Mouse (Mus musculus): Measurements from ENCODE around the gene Tnni1. TPM values are rescaled to one million over a fixed set of nuclear protein-coding genes. Genes with fewer than 3 reads are reported as not detected.
A peak's percentile ranks its signal among the peaks of the same experiment; 100 is the strongest.

The Tnni1 gene
- polyA plus RNA-seq, 1 experiment from 2014 or later = 4,265 TPM

DNA sequence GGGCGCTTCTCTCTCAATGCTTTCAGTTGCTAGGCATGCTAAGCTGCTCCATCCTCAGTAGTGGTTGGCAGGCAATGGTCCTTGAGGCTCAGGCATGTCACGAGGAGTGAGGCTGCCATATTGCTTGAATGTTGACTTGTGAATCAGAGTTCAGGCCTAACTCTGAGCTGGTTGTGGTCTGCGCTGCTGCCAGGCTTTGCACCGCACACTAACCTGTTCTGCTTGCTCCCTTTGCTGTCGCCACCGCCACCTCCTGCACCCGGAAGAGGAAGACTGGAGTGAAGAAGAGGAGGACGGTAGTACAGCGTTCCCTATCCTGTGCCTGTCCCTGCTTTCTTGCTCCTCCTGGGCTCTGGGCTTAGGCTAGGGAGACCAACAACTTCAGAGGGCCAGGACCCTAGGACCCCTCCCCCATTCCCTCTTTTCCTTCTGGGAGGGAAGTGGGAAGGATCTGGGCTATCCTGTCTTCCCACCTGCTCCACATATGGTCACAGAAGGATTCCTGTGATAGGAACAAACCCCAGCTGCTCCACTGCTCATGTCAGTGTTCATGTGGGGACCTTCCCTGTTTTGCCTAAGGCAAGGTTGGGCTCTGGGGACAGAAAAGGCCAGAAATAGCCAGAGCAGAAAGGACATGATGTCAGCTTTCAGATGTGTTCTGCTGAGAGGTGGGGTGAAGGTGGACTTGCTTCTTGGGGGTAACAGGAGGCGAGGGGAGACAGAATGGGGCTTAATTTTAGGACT is 64.5 kb downstream of the Tnni1 start:
- Histone ChIP-seq H3K4me1 (ENCODE audit: control insufficient read depth, insufficient read depth, low read length) (peaks cover 63% of the 10 kb centered on the region), H3K4me3 (ENCODE audit: low read length) (peak overlapping the region; percentile 1), H3K9me3 (replicated peaks; ENCODE audit: control insufficient read depth, low read length) (no peaks in the 10 kb centered on the region), H3K27me3 (ENCODE audit: control insufficient read depth, insufficient read depth, low read length) (no peaks in the 10 kb centered on the region), H3K36me3 (ENCODE audit: control insufficient read depth, insufficient read depth) (peaks cover 22% of the 10 kb centered on the region), H3K9ac (ENCODE audit: low read length) (peak overlapping the region; percentile 0), H3K4me2 (ENCODE audit: low read depth, low read length) (peak overlapping the region; percentile 63), H3K27ac (ENCODE audit: low read length) (peak overlapping the region; percentile 71)
- no peak for ATAC-seq (replicated peaks; ENCODE audit: extremely low read depth, insufficient read depth, low FRiP score)
- 71% methylated on average over 10 of the region's 10 CpGs for WGBS

DNA sequence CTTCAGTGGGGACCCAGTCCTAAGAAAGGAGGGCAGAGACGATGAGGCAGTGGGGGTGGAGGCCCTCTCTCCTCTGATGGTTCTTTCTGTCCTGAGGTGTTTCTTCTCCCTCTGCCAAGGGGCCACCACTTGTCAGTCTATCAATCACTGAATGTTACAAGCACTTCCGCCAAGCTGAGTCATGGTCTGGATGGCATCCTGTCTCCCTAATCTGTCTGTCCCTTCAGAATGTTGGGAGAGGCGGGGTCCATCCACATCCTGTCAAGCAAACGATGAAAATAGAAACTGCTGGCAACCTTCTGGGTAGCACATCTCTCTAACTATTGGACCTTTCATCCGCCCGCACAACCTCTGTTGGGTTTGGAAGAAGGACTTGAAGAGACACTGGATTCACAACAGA is 65.2 kb downstream of the Tnni1 start:
- peaks cover 30% of the 10 kb centered on the region for H3K36me3 ChIP-seq (ENCODE audit: control insufficient read depth, insufficient read depth)
- H3K27ac ChIP-seq (ENCODE audit: low read length) = peak overlapping the region; percentile 71
- H3K4me2 ChIP-seq (ENCODE audit: low read depth, low read length) = peak overlapping the region; percentile 63
- peaks cover 68% of the 10 kb centered on the region for H3K4me1 ChIP-seq (ENCODE audit: control insufficient read depth, insufficient read depth, low read length)
- no peaks in the 10 kb centered on the region for H3K9me3 ChIP-seq (replicated peaks; ENCODE audit: control insufficient read depth, low read length)
- H3K4me3 ChIP-seq (ENCODE audit: low read length) = no peak overlapping the region
- 22% methylated on average over 6 of the region's 6 CpGs for WGBS
- 0 out of 2 replicates have a peak, but pooled peaks have one; percentile 15 for ATAC-seq (replicated peaks; ENCODE audit: extremely low read depth, insufficient read depth, low FRiP score)
- no peaks in the 10 kb centered on the region for H3K27me3 ChIP-seq (ENCODE audit: control insufficient read depth, insufficient read depth, low read length)
- peak overlapping the region; percentile 0; the same call in 1 of the 2 replicates for H3K9ac ChIP-seq (ENCODE audit: low read length)

DNA sequence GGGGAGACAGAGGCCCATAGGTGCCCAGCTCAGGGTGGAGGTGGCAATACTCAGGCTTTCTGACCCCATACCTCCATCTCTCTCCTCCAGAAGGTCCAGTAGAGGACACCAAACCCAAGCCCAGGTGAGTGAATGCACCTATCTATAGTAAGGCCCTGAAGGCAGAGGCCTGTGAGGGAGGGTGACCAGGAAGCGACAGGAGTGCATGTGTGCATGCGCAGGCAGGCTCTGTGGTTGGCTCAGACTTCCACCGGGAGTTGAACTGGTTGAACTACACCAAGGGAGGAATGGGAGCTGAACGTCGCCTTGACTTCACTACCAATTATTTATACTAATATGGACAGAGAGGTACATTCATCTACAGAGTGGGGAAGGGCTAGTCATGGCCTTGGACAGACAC is 67.4 kb downstream of the Tnni1 start:
- peak overlapping the region; percentile 55; the same call in 1 of the 2 replicates for H3K27ac ChIP-seq (ENCODE audit: low read length)
- WGBS = 74% methylated on average over 5 of the region's 5 CpGs
- H3K36me3 ChIP-seq (ENCODE audit: control insufficient read depth, insufficient read depth) = peaks cover 49% of the 10 kb centered on the region
- 0 out of 2 replicates have a peak overlapping the region, but pooled peaks have one; percentile 8 for H3K4me2 ChIP-seq (ENCODE audit: low read depth, low read length)
- no peak overlapping the region; the same call in 1 of the 2 replicates for H3K9ac ChIP-seq (ENCODE audit: low read length)
- H3K4me3 ChIP-seq (ENCODE audit: low read length) = no peak overlapping the region
- H3K9me3 ChIP-seq (replicated peaks; ENCODE audit: control insufficient read depth, low read length) = no peaks in the 10 kb centered on the region
- ATAC-seq (replicated peaks; ENCODE audit: extremely low read depth, insufficient read depth, low FRiP score) = no peak
- peaks cover 74% of the 10 kb centered on the region for H3K4me1 ChIP-seq (ENCODE audit: control insufficient read depth, insufficient read depth, low read length)
- H3K27me3 ChIP-seq (ENCODE audit: control insufficient read depth, insufficient read depth, low read length) = no peaks in the 10 kb centered on the region

DNA sequence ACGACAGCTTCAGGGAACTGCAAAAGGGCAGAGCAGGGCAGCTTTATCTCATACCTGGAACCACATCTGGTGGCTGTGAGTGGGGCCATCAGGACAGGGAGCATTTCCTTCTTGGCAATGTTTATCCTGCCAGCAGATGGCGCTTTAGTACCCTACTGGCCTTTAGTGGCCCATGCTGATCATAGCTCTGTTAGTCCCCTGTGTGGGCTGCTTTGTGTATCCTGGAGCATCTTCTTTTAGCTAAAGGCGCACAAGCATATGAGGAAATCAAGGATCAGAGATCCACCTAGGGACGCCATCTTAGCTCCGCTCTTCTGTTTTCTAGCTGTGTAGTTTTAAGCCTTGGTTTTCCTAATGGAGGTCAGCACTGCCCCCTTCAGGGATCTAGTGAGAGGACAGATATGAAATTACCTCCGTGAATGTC is 67.9 kb downstream of the Tnni1 start:
- Histone ChIP-seq H3K36me3 (ENCODE audit: control insufficient read depth, insufficient read depth) (peaks cover 53% of the 10 kb centered on the region), H3K27me3 (ENCODE audit: control insufficient read depth, insufficient read depth, low read length) (no peaks in the 10 kb centered on the region), H3K9ac (ENCODE audit: low read length) (no peak overlapping the region; the same call in 1 of the 2 replicates), H3K9me3 (replicated peaks; ENCODE audit: control insufficient read depth, low read length) (no peaks in the 10 kb centered on the region), H3K4me1 (ENCODE audit: control insufficient read depth, insufficient read depth, low read length) (peaks cover 79% of the 10 kb centered on the region), H3K4me2 (ENCODE audit: low read depth, low read length) (no peak overlapping the region), H3K27ac (ENCODE audit: low read length) (peak overlapping the region; percentile 36), H3K4me3 (ENCODE audit: low read length) (no peak overlapping the region)
- ATAC-seq (replicated peaks; ENCODE audit: extremely low read depth, insufficient read depth, low FRiP score) = no peak
- WGBS = 32% methylated on average over 6 of the region's 6 CpGs

DNA sequence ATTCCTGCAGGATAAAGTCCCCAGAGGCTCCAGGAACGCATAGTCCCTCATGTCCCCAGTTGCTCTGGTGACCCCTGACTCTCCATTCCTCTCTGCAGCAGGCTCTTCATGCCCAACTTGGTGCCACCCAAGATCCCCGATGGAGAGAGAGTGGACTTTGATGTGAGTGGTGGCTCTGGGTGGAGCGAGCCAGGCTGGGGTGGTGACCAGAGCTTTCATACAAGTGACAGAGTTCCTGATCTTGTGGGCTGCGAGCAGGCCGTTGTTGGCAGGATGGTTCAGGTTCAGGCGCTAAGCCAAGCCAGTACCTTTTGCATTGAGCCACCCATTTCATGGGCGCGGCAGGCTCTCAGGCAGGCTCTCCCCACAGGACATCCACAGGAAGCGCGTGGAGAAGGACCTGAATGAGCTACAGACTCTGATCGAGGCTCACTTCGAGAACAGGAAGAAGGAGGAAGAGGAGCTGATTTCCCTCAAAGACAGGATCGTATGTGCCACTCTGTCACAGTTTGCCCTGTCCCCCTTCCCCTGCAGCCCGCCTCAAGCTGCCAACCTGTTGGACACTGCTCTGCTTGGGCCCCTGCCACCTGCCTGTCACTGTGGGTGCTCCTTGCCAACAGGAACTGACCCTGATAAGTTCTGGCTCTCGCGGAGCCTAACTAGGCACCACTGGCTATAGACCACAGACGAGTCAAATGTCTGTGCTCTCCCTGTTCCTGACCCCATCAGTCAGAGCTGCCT is 68.5 kb downstream of the Tnni1 start:
- H3K9me3 ChIP-seq (replicated peaks; ENCODE audit: control insufficient read depth, low read length) = no peaks in the 10 kb centered on the region
- H3K4me2 ChIP-seq (ENCODE audit: low read depth, low read length) = no peak overlapping the region
- H3K36me3 ChIP-seq (ENCODE audit: control insufficient read depth, insufficient read depth) = peaks cover 53% of the 10 kb centered on the region
- no peak overlapping the region for H3K4me3 ChIP-seq (ENCODE audit: low read length)
- ATAC-seq (replicated peaks; ENCODE audit: extremely low read depth, insufficient read depth, low FRiP score) = 0 out of 2 replicates have a peak, but pooled peaks have one; percentile 8
- H3K4me1 ChIP-seq (ENCODE audit: control insufficient read depth, insufficient read depth, low read length) = peaks cover 80% of the 10 kb centered on the region
- H3K27ac ChIP-seq (ENCODE audit: low read length) = peak overlapping the region; percentile 36
- H3K27me3 ChIP-seq (ENCODE audit: control insufficient read depth, insufficient read depth, low read length) = no peaks in the 10 kb centered on the region
- no peak overlapping the region for H3K9ac ChIP-seq (ENCODE audit: low read length)
- WGBS = 56% methylated on average over 17 of the region's 17 CpGs

DNA sequence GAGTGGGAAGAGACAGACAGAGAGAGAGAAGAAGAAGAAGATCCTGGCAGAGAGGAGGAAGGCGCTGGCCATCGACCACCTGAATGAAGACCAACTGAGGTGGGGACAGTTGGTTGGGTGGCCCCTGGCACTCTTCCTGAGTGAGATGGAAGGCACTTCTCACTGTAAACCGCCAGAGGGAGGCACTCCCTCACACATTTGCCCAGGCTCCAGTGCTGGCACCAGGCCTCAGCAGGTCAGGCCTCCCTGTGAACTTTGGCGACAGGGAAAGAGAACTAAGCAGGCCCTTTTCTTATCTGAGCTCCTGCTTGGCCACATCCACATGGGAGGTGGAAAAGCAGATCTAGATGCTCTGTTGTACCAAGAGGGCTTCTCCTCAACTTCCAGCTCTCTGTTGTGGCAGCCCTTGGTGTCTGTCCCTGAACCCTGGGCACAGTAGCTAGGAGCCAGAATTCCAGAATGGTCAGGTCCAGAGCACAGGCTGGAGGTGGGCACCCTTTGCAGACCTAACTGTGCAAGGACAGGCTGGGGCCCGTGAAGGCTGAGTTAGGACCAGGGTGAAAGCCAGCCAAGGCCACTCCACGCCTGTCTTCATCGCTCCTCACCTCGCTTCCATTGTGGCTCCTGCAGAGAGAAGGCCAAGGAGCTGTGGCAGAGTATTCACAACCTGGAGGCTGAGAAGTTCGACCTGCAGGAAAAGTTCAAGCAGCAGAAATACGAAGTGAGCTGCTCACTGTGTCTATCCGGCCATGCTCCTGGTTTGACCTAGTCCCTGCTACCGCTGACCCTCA is 71.7 kb downstream of the Tnni1 start:
- Histone ChIP-seq H3K27me3 (ENCODE audit: control insufficient read depth, insufficient read depth, low read length) (no peaks in the 10 kb centered on the region), H3K9ac (ENCODE audit: low read length) (no peak overlapping the region), H3K4me2 (ENCODE audit: low read depth, low read length) (no peak overlapping the region), H3K9me3 (replicated peaks; ENCODE audit: control insufficient read depth, low read length) (no peaks in the 10 kb centered on the region), H3K27ac (ENCODE audit: low read length) (peak overlapping the region; percentile 48), H3K4me3 (ENCODE audit: low read length) (no peak overlapping the region), H3K36me3 (ENCODE audit: control insufficient read depth, insufficient read depth) (peaks cover 52% of the 10 kb centered on the region), H3K4me1 (ENCODE audit: control insufficient read depth, insufficient read depth, low read length) (peaks cover 61% of the 10 kb centered on the region)
- WGBS = 58% methylated on average over 12 of the region's 12 CpGs
- ATAC-seq (replicated peaks; ENCODE audit: extremely low read depth, insufficient read depth, low FRiP score) = no peak

DNA sequence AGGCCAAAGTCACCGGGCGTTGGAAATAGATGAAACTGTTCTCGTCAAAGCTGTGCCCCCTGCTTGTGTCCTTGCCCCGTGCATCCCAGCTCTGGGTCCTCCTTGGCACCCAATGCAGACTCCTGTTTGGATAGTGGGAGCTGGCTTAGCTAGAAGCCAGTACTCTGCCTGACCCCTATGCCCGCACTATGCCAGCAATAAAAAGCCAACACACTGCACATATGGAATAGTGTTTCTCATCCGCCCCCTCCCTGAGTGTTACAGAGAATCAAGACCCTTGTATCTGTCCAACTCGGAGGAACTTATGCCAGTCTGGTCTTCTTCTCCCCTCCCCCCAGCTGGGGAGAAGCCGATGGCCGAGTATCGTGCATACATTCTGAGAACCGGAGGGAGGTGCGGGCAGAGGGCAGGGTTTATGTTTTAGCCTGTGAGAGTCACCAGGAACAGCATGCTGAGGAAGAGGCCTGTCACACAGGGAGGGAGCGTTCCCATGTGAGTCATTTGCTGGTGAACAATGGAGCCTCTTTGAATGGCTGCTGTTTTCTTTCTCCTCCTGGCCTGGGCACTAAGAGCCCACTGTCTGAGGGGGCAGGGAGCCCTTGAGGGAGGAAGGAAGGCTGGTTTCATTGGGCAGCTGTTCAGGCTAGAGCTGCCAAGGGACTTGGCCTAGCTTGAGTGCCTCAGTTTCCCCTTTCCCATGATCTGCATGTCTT is 73.0 kb downstream of the Tnni1 start:
- Histone ChIP-seq H3K4me1 (ENCODE audit: control insufficient read depth, insufficient read depth, low read length) (peaks cover 49% of the 10 kb centered on the region), H3K4me2 (ENCODE audit: low read depth, low read length) (no peak overlapping the region), H3K4me3 (ENCODE audit: low read length) (no peak overlapping the region), H3K9ac (ENCODE audit: low read length) (no peak overlapping the region), H3K27me3 (ENCODE audit: control insufficient read depth, insufficient read depth, low read length) (no peaks in the 10 kb centered on the region), H3K27ac (ENCODE audit: low read length) (peak overlapping the region; percentile 48), H3K36me3 (ENCODE audit: control insufficient read depth, insufficient read depth) (peaks cover 45% of the 10 kb centered on the region), H3K9me3 (replicated peaks; ENCODE audit: control insufficient read depth, low read length) (no peaks in the 10 kb centered on the region)
- ATAC-seq (replicated peaks; ENCODE audit: extremely low read depth, insufficient read depth, low FRiP score) = no peak
- WGBS = 54% methylated on average over 13 of the region's 13 CpGs

DNA sequence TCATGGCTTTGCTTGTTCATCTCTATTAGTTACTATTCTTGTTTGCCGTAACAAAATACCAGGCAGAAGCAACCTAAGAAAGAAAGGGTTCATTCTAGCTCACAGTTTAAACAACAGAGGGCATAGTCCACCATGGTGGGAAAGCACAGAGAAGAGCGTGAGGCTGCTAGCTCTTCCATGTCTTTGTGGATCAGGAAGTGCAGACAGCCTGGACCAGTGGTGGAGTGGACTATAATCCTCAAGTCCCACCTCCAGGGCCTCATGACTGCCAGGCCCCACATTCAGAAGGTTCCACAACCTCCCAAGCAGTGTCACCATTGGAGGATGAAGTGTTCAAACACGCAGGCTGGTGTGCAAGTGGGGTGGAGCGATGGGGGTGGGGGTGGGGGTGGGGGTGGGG is 74.0 kb downstream of the Tnni1 start:
- Histone ChIP-seq H3K4me3 (ENCODE audit: low read length) (no peak overlapping the region), H3K4me2 (ENCODE audit: low read depth, low read length) (no peak overlapping the region), H3K36me3 (ENCODE audit: control insufficient read depth, insufficient read depth) (peaks cover 40% of the 10 kb centered on the region), H3K27me3 (ENCODE audit: control insufficient read depth, insufficient read depth, low read length) (no peaks in the 10 kb centered on the region), H3K9ac (ENCODE audit: low read length) (no peak overlapping the region), H3K4me1 (ENCODE audit: control insufficient read depth, insufficient read depth, low read length) (peaks cover 40% of the 10 kb centered on the region), H3K9me3 (replicated peaks; ENCODE audit: control insufficient read depth, low read length) (no peaks in the 10 kb centered on the region), H3K27ac (ENCODE audit: low read length) (peak overlapping the region; percentile 48)
- 67% methylated on average over 4 of the region's 4 CpGs for WGBS
- ATAC-seq (replicated peaks; ENCODE audit: extremely low read depth, insufficient read depth, low FRiP score) = no peak
